Mouse (Mus musculus): ENCODE measurements at regions not wholly inside any gene's neighbourhood (a gene's known extent, or its start where the extent isn't known, plus 50 kb on each side); places are given as distances from the start of the nearest gene placed in this dataset.

DNA sequence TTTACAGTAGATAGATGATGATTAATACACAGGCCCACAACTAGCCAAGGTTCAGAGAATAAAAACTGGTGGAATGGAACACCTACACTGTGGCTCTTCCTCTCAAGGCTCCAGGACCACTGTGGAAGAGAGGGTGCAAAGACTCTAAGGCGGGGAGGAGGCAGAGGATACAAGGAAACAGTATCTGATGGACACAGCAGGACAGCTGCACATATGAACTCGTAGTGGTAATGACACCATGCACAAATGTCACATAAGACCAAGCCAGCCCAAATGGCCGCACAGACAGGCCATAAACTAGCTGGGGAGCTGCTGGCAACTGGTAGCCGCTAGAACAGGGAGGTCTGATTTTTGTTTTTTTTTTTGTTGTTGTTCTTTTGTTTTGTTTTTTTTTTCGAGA is 197.0 kb upstream of the Serp2 start:
- H3K27me3 ChIP-seq, result no peaks in the 10 kb centered on the region
- ATAC-seq (replicated peaks), result no peak
- H3K4me2 ChIP-seq (replicated peaks), result no peak overlapping the region
- H3K36me3 ChIP-seq, result no peaks in the 10 kb centered on the region
- WGBS, result 91% methylated on average over 5 of the region's 5 CpGs
- H3K9ac ChIP-seq (replicated peaks), result no peak overlapping the region
- H3K27ac ChIP-seq (replicated peaks), result no peak overlapping the region
- no peak overlapping the region for H3K4me3 ChIP-seq
- no peaks in the 10 kb centered on the region for H3K4me1 ChIP-seq
- no peaks in the 10 kb centered on the region for H3K9me3 ChIP-seq

DNA sequence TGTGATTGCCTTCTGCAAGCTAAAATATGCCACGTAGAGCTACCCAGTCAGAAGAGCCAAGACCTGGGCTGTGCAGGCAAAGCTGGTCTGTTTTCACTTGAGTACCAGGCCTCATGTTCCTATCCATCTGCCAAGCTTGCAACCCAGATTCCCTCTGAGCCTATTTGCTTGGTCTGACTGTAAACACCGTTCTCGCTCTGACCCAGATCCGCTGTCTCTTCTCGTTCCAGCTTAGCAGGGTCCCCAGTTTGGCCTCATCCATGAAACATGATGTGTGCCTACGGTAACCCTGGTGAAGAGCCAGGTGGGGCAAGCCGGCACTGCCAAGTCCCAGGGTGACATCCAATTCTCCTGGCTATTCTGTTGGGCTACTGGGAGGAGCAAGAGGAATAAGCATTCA is 192.5 kb upstream of the Serp2 start:
- no peak overlapping the region for H3K9ac ChIP-seq (replicated peaks)
- no peaks in the 10 kb centered on the region for H3K27me3 ChIP-seq
- 78% methylated on average over 7 of the region's 7 CpGs for WGBS
- no peak overlapping the region for H3K27ac ChIP-seq (replicated peaks)
- ATAC-seq (replicated peaks), result 0 out of 2 replicates have a peak, but pooled peaks have one; percentile 16
- no peaks in the 10 kb centered on the region for H3K9me3 ChIP-seq
- H3K36me3 ChIP-seq, result no peaks in the 10 kb centered on the region
- no peaks in the 10 kb centered on the region for H3K4me1 ChIP-seq
- H3K4me2 ChIP-seq (replicated peaks), result no peak overlapping the region
- H3K4me3 ChIP-seq, result no peak overlapping the region

DNA sequence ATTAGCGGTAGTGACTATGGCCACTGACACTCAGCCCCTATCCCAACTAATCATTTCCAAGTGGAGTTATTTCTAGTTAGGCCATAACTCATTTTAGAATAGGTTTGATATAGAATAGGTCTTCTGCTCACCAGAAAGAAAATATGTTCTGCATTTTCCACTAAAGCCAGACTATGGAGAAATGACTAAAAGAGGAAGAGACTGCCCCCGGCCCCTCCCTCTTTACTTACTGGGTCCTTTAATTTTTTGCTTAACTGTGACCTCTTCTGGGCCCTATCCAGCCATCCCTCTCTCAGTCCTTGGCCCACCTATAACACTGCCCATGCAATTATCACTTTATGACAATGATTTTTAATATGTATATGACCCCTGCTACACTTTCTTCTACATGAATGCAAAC is 192.0 kb upstream of the Serp2 start:
- no peak overlapping the region for H3K4me3 ChIP-seq
- no peaks in the 10 kb centered on the region for H3K36me3 ChIP-seq
- no peaks in the 10 kb centered on the region for H3K4me1 ChIP-seq
- H3K9ac ChIP-seq (replicated peaks), result no peak overlapping the region
- 96% methylated on average over 2 of the region's 2 CpGs for WGBS
- no peaks in the 10 kb centered on the region for H3K27me3 ChIP-seq
- H3K9me3 ChIP-seq, result no peaks in the 10 kb centered on the region
- no peak for ATAC-seq (replicated peaks)
- H3K4me2 ChIP-seq (replicated peaks), result no peak overlapping the region
- no peak overlapping the region for H3K27ac ChIP-seq (replicated peaks)

- no peak for ATAC-seq (replicated peaks)
- H3K9ac ChIP-seq (replicated peaks), result no peak overlapping the region
- H3K27ac ChIP-seq (replicated peaks), result no peak overlapping the region
Observed at GRCm38 (mm10) chr14:76747814-76748213, 191.1 kb upstream of the Serp2 start.

DNA sequence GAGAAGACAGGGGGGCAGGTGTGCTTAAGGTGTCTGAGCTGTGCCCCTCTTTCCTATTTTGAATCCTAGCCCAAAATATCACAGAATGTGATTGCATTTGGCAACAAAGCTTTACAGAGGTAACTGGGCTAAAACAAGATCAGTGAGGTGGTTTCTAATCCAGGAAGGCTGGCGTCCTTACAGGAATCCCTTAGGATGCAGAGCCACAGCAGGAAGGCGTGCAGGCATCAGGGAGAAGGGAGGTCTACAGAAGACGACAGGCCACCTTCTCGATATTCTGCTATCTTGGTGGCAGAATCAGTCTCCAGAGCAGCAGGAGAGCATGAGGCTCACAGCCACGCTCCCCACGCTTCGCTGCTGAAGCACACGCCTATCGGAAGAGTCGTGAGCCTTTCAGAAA is 189.6 kb upstream of the Serp2 start:
- Histone ChIP-seq H3K4me2 (replicated peaks) (no peak overlapping the region), H3K9ac (replicated peaks) (no peak overlapping the region), H3K4me1 (no peaks in the 10 kb centered on the region), H3K27ac (replicated peaks) (no peak overlapping the region), H3K36me3 (no peaks in the 10 kb centered on the region), H3K9me3 (no peaks in the 10 kb centered on the region), H3K4me3 (no peak overlapping the region), H3K27me3 (no peaks in the 10 kb centered on the region)
- no peak for ATAC-seq (replicated peaks)
- 88% methylated on average over 10 of the region's 10 CpGs for WGBS

More at GRCm38 (mm10) chr14:76747814-76748213, 191.1 kb upstream of the Serp2 start:
- Histone ChIP-seq H3K4me2 (replicated peaks) (no peak overlapping the region), H3K36me3 (no peaks in the 10 kb centered on the region), H3K4me1 (no peaks in the 10 kb centered on the region), H3K4me3 (no peak overlapping the region), H3K27me3 (no peaks in the 10 kb centered on the region), H3K9me3 (no peaks in the 10 kb centered on the region)
- over 99% methylated on average over 5 of the region's 5 CpGs for WGBS

DNA sequence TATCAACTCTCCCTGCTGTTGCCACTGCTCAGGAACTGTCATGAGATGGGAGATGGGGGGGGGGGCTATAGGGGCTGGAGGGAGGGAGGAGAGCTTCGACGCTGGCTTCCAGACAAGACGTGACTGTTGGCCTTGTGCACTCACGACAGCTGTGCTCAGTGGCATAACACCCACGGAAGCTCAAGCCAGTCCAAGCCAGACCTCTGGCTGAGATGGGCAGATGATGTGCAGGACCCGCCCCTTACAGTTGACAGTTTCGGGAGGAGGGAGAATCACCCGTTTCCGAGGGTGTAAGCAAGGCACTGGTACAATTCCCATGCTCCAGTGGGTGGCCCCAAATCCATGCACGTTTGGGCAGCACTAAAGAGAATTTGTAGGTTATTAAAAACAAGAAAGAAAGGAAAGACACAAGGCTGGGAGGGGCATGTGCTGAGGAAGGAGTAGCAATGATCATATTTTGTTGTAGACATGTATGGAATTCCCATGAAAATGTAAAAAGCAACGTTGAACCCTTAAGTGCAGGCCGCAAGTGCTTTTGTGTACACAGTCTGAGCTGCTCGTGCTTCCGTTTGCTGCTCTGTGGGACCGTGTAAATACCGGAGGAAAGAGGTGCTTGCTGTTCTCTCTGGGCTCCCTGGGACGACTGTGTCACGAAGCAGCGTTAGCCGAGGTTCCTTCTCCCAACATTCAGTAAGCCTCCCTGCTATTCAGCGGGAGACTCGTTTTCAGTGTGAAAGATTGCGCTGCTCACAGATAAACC is 188.2 kb upstream of the Serp2 start:
- ATAC-seq (replicated peaks), result no peak
- Histone ChIP-seq H3K4me2 (replicated peaks) (no peak overlapping the region), H3K9ac (replicated peaks) (no peak overlapping the region), H3K27me3 (no peaks in the 10 kb centered on the region), H3K27ac (replicated peaks) (no peak overlapping the region), H3K9me3 (no peaks in the 10 kb centered on the region), H3K36me3 (no peaks in the 10 kb centered on the region), H3K4me1 (peaks cover 5% of the 10 kb centered on the region; the same call in 1 of the 2 replicates), H3K4me3 (no peak overlapping the region)
- WGBS, result 65% methylated on average over 23 of the region's 23 CpGs

DNA sequence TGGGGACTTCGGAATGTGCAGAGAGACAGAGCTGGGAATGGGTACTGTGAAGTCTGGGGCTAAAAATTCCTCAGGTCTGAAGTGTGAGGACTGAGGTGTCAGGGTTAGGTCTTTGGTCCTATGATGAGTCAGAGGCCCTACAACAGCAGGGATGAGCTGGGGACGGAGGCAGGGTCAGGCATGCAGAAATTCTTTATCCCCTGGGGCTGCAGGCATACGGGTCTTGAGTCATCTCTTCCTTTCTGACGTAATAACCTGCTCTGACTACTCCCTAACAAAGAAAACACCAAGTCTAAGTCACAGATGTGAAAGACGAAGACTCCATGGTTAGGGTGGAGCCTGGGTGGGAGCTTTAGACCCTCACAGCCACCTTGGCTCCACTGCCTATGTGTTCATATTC is 185.6 kb upstream of the Serp2 start:
- Histone ChIP-seq H3K4me2 (replicated peaks) (no peak overlapping the region), H3K4me1 (peaks cover 7% of the 10 kb centered on the region; the same call in 1 of the 2 replicates), H3K9me3 (no peaks in the 10 kb centered on the region), H3K27ac (replicated peaks) (no peak overlapping the region), H3K9ac (replicated peaks) (no peak overlapping the region), H3K36me3 (no peaks in the 10 kb centered on the region), H3K27me3 (no peaks in the 10 kb centered on the region), H3K4me3 (no peak overlapping the region)
- WGBS, result 91% methylated on average over 5 of the region's 5 CpGs
- no peak for ATAC-seq (replicated peaks)

- H3K36me3 ChIP-seq, result no peaks in the 10 kb centered on the region
- no peak overlapping the region for H3K4me3 ChIP-seq
- peak overlapping the region; percentile 66 for H3K27ac ChIP-seq (replicated peaks)
- H3K27me3 ChIP-seq, result no peaks in the 10 kb centered on the region
- WGBS, result 55% methylated on average over 25 of the region's 25 CpGs
- H3K9ac ChIP-seq (replicated peaks), result no peak overlapping the region
- H3K4me1 ChIP-seq, result peaks cover 13% of the 10 kb centered on the region
- peak; percentile 85 for ATAC-seq (replicated peaks)
- no peaks in the 10 kb centered on the region for H3K9me3 ChIP-seq
- peak overlapping the region; percentile 11; the same call in 1 of the 2 replicates for H3K4me2 ChIP-seq (replicated peaks)
Observed at GRCm38 (mm10) chr14:76739836-76740597, 183.3 kb upstream of the Serp2 start.

DNA sequence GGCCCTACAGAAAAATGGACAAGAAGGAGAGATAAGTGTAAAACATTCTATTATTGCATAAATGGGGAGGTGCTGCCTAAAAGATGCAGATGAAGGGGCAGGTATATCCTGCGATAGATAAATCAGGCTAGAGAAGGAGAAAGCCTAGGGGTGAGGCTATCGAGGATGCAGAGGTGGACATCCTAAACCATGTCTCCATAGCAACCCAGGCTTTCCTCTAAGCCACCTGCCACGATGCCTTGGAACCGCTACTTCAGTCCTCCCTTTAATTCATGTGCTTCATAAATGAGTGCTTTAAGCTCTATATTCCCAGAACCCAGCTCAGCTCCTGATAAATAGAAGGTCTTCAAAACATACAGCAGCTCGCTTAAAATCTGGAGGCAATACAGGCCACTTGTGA is 179.3 kb upstream of the Serp2 start:
- H3K4me3 ChIP-seq, result no peak overlapping the region
- WGBS, result 78% methylated on average over 5 of the region's 5 CpGs
- H3K9me3 ChIP-seq, result no peaks in the 10 kb centered on the region
- peaks cover 17% of the 10 kb centered on the region for H3K4me1 ChIP-seq
- H3K9ac ChIP-seq (replicated peaks), result no peak overlapping the region
- ATAC-seq (replicated peaks), result no peak
- H3K27ac ChIP-seq (replicated peaks), result peak overlapping the region; percentile 5; the same call in 1 of the 2 replicates
- no peaks in the 10 kb centered on the region for H3K36me3 ChIP-seq
- H3K27me3 ChIP-seq, result no peaks in the 10 kb centered on the region
- no peak overlapping the region for H3K4me2 ChIP-seq (replicated peaks)

- Histone ChIP-seq H3K9me3 (no peaks in the 10 kb centered on the region), H3K27ac (replicated peaks) (no peak overlapping the region; the same call in 1 of the 2 replicates), H3K4me1 (peaks cover 15% of the 10 kb centered on the region), H3K36me3 (no peaks in the 10 kb centered on the region), H3K9ac (replicated peaks) (no peak overlapping the region), H3K27me3 (no peaks in the 10 kb centered on the region), H3K4me2 (replicated peaks) (no peak overlapping the region), H3K4me3 (no peak overlapping the region)
- ATAC-seq (replicated peaks), result peak; percentile 67
- 27% methylated on average over 4 of the region's 4 CpGs for WGBS
Observed at GRCm38 (mm10) chr14:76735107-76735506, 178.4 kb upstream of the Serp2 start.

- no peaks in the 10 kb centered on the region for H3K9me3 ChIP-seq
- WGBS, result 82% methylated on average over 8 of the region's 8 CpGs
- H3K4me1 ChIP-seq, result peaks cover 11% of the 10 kb centered on the region
- H3K9ac ChIP-seq (replicated peaks), result no peak overlapping the region
- H3K27me3 ChIP-seq, result no peaks in the 10 kb centered on the region
- no peak overlapping the region for H3K4me3 ChIP-seq
- no peak overlapping the region for H3K27ac ChIP-seq (replicated peaks)
- H3K4me2 ChIP-seq (replicated peaks), result no peak overlapping the region
- no peaks in the 10 kb centered on the region for H3K36me3 ChIP-seq
- ATAC-seq (replicated peaks), result no peak
Observed at GRCm38 (mm10) chr14:76733258-76733823, 176.7 kb upstream of the Serp2 start.
